Mouse (Mus musculus) spleen, adult 12 weeks (tissue): ENCODE measurements around the gene Dennd1a.

Source experiments
- DNase-seq: peaks from one replicate; pipeline ENCODE4 v3.0.0; 2022; ENCODE audit warnings: low spot score

Dennd1a gene

GRCm38 (mm10) chr2:37774571-37774970 lies 512.6 kb downstream of the Dennd1a start:
- DNase-seq, result no peak

GRCm38 (mm10) chr2:37771618-37772285 lies 515.4 kb downstream of the Dennd1a start:
- peak; percentile 77 for DNase-seq

- no peak for DNase-seq
These were observed 517.4 kb downstream of the Dennd1a start for GRCm38 (mm10) chr2:37769793-37770192.

GRCm38 (mm10) chr2:37768903-37769302 lies 518.3 kb downstream of the Dennd1a start:
- DNase-seq, result no peak

GRCm38 (mm10) chr2:37767739-37768138 lies 519.5 kb downstream of the Dennd1a start:
- no peak for DNase-seq

- DNase-seq, result peak; percentile 17
These were observed 520.1 kb downstream of the Dennd1a start for GRCm38 (mm10) chr2:37767080-37767547.

- DNase-seq, result no peak
These were observed 521.0 kb downstream of the Dennd1a start for GRCm38 (mm10) chr2:37766027-37766761.

GRCm38 (mm10) chr2:37765082-37765483 lies 522.1 kb downstream of the Dennd1a start:
- DNase-seq, result peak; percentile 22

- DNase-seq, result no peak
These were observed 522.7 kb downstream of the Dennd1a start for GRCm38 (mm10) chr2:37764514-37764913.

GRCm38 (mm10) chr2:37763638-37764037 lies 523.6 kb downstream of the Dennd1a start:
- DNase-seq, result no peak

- DNase-seq, result no peak
These were observed 526.6 kb downstream of the Dennd1a start for GRCm38 (mm10) chr2:37760633-37761032.

- DNase-seq, result no peak
These were observed 528.7 kb downstream of the Dennd1a start for GRCm38 (mm10) chr2:37758343-37759015.

- DNase-seq, result no peak
These were observed 529.4 kb downstream of the Dennd1a start for GRCm38 (mm10) chr2:37757784-37758183.

GRCm38 (mm10) chr2:37757016-37757415 lies 530.2 kb downstream of the Dennd1a start:
- peak; percentile 18 for DNase-seq

- DNase-seq, result no peak
These were observed 530.8 kb downstream of the Dennd1a start for GRCm38 (mm10) chr2:37756220-37756930.

GRCm38 (mm10) chr2:37751114-37751513 lies 536.1 kb downstream of the Dennd1a start:
- no peak for DNase-seq

- DNase-seq, result no peak
These were observed 537.9 kb downstream of the Dennd1a start for GRCm38 (mm10) chr2:37749323-37749722.
